Mouse (Mus musculus) Patski (cell line): ENCODE data around the gene Ola1. TPM values are rescaled to one million over a fixed set of nuclear protein-coding genes. Genes with fewer than 3 reads are reported as not detected.
A peak's percentile ranks its signal among the peaks of the same experiment; 100 is the strongest.

ENCODE experiments used
- ATAC-seq: fragments of 100-300 bp; one replicate; pipeline ENCODE4 v1.8.0; 2021
- CTCF ChIA-PET: fragments of 350-600 bp; sonication (Branson Sonifier 250); formaldehyde crosslinking; loops from one replicate; lab custom pipeline; 2022; ENCODE audit warnings: inconsistent platforms; lab: Charles Lee
- POLR2A ChIA-PET: fragments of 350-600 bp; sonication (Branson Sonifier 250); formaldehyde crosslinking; loops from one replicate; lab custom pipeline; 2022; ENCODE audit warnings: antibody characterized with exemption, inconsistent platforms; lab: Charles Lee
- DNase-seq: peaks from one replicate; pipeline ENCODE4 v3.0.0-alpha.2; 2011; ENCODE audit warnings: low read depth, low spot score
- H3K27me3 ChIP-seq: fragments of 371-371 bp; one replicate; pipeline ENCODE4 v1.5.1; 2021
- CTCF ChIP-seq: fragments of 100-300 bp; IDR thresholded peaks from one replicate; pipeline ENCODE4 v1.5.1; 2021
- in situ Hi-C: fragments of 300-500 bp; cut with MboI; formaldehyde crosslinking; loops from 3 replicates; pipeline ENCODE4 v1.11.1; 2018; ENCODE audit warnings: low pct_unique_long_range_greater_than_20kb, mixed read lengths
- polyA plus RNA-seq: library from polyadenylated mRNA; unstranded; gene quantifications from one replicate; pipeline ENCODE4 v1.2.3, GENCODE M21; 2021

Gene Ola1
- polyA plus RNA-seq, 1 experiment from 2014 or later: 106 TPM

- H3K27me3 ChIP-seq: no peaks in the 10 kb centered on the region
- in situ Hi-C loops: no loop called here
- ATAC-seq (no peak), DNase-seq (no peak)
- ChIA-PET CTCF (no interaction called here), POLR2A (no interaction called here)
- TF ChIP-seq CTCF: no peak
Measured at GRCm38 (mm10) chr2:73093032-73093431, 125.7 kb downstream of the Ola1 start.

DNA sequence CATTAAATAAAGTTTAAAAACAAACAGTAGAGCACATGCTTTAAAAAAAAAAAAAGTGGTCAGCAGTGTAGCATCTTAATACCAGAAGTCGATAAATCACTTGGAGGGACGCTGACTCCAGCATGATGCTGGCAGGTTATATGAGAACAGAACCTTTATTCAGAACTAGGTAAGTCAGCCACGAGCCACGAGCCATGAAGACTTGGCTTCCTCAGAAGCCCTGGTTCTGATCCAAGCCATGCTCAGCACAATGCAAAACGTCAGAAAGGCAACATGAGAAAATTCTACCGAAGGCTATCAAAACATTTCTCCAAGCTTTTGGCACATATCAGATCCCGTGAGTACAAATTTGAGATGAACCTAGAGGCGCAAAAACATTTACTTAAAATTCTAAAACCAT is 127.4 kb downstream of the Ola1 start:
- ATAC-seq (no peak), DNase-seq (no peak)
- POLR2A ChIA-PET: interaction anchor here (1.0 kb wide), 1 partner anchor 9 kb away, joined by 3 read pairs; no protein-coding TSS in a partner anchor
- in situ Hi-C loops: no loop called here
- H3K27me3 ChIP-seq: no peaks in the 10 kb centered on the region
- TF ChIP-seq CTCF: no peak
- CTCF ChIA-PET: no interaction called here

DNA sequence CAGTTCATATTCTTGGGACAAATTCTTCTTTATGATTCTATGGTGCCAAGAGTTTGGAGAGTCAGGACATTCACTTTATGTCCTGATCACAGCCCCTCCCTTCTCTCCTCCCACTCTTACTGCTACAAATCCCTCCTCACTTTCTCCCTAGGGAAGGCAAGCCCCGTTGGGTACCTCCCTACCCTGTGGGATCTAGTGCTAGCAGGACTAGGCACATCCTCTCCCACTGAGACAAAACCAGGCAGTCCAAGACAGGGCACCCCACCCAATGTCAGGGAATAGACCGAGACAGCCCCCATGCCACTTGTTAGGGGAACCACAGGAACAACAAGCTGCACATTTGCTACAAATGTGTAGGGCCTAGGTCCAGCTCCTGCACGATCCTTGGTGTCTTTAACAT is 131.1 kb downstream of the Ola1 start:
- CTCF ChIA-PET: no interaction called here
- no peak for TF ChIP-seq CTCF
- POLR2A ChIA-PET: no interaction called here
- ATAC-seq (no peak), DNase-seq (no peak)
- H3K27me3 ChIP-seq: no peaks in the 10 kb centered on the region
- in situ Hi-C loops: no loop called here

- H3K27me3 ChIP-seq: no peaks in the 10 kb centered on the region
- CTCF ChIA-PET: no interaction called here
- DNase-seq (peak; percentile 3), ATAC-seq (no peak)
- TF ChIP-seq CTCF: no peak
- POLR2A ChIA-PET: no interaction called here
- in situ Hi-C loops: no loop called here
Measured at GRCm38 (mm10) chr2:73085669-73086304, 132.9 kb downstream of the Ola1 start.

DNA sequence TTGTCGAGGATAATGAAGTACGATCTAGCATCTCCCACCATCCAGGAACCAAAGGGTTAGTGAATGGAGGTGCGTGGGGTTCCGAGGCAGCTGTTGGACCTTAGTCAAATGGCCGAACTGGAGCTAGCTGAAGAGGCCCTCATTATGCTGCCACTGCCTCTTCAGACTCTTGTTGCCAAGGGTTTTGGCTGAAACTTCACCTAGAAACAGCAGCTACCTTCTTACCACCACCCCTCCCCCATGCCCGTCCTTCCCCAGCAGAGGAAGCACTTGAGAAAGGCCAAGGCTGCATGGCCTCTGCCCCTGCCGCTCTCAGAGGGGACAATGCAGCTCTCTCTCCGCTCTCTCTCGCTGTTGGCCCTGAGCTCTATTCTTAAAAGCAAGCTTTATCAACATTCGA is 136.2 kb downstream of the Ola1 start:
- TF ChIP-seq CTCF: no peak
- DNase-seq: no peak
- no peak for ATAC-seq
- no peaks in the 10 kb centered on the region for H3K27me3 ChIP-seq
- CTCF ChIA-PET: no interaction called here
- in situ Hi-C loops: no loop called here
- POLR2A ChIA-PET: interaction anchor here (1.1 kb wide), 1 partner anchor 9 kb away, joined by 3 read pairs; no protein-coding TSS in a partner anchor

DNA sequence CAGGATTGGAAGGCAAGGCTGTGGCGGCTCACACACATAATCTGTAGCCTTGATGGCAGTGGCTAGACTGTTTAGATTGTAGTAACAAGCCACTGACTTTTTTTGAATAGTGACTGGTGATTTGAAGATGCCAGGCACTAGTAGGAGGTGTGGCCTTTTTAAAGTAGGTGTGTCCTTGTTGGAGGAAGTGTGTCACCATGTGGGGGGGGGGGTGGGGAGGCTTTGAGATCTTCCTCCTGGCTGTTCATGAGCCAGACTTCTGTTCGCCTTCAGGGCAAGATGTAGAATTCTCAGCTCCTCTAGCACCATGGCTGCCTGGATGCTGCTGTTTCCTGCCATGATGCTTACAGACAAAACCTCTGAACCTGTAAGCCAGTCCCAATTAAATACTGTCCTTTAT is 136.9 kb downstream of the Ola1 start:
- H3K27me3 ChIP-seq: no peaks in the 10 kb centered on the region
- ChIA-PET CTCF (no interaction called here), POLR2A (no interaction called here)
- no peak for TF ChIP-seq CTCF
- no peak for ATAC-seq
- DNase-seq: no peak
- in situ Hi-C loops: no loop called here

DNA sequence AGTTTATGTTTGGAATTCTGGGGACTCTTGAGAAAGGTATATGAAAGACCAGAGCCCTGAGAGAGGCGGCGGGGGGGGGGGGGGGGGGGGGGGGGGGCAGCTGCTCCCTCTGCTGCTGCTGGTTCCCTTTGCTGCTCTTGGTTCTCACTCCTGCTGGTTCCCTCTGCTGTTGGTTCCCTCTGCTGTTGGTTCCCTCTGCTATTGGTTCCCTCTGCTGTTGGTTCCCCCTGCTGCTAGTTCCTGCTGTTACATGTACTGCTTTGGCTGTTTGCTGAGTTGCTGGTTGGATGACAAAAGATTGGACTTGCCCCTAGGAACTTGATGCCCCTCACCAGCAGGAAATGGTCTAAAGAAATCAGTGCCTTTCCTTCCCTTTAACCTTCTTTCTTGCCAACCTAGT is 138.6 kb downstream of the Ola1 start:
- TF ChIP-seq CTCF: no peak
- CTCF ChIA-PET: no interaction called here
- DNase-seq: no peak
- H3K27me3 ChIP-seq: no peaks in the 10 kb centered on the region
- in situ Hi-C loops: no loop called here
- POLR2A ChIA-PET: no interaction called here
- no peak for ATAC-seq

DNA sequence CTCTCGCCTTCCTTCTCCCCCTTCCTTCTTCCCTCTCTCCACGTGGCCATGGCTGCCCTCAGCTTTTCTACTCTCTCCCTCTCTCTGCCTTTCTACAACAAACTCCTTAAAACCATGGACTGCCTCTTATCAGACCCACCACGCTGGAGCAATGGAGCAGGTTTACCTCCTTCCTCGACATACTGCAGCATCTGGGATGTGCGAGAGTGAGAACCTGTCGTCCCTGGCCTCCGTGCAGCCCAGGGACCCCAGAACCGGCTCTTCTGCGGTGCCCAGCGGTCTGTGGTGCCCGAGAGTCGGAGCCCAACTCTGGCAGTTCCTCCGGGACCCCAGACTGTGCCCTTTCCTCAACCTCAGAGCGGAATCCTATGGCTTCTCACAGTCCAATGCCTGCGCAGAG is 139.4 kb downstream of the Ola1 start:
- no peaks in the 10 kb centered on the region for H3K27me3 ChIP-seq
- TF ChIP-seq CTCF: no peak
- POLR2A ChIA-PET: no interaction called here
- no peak for DNase-seq
- no peak for ATAC-seq
- CTCF ChIA-PET: no interaction called here
- in situ Hi-C loops: no loop called here

DNA sequence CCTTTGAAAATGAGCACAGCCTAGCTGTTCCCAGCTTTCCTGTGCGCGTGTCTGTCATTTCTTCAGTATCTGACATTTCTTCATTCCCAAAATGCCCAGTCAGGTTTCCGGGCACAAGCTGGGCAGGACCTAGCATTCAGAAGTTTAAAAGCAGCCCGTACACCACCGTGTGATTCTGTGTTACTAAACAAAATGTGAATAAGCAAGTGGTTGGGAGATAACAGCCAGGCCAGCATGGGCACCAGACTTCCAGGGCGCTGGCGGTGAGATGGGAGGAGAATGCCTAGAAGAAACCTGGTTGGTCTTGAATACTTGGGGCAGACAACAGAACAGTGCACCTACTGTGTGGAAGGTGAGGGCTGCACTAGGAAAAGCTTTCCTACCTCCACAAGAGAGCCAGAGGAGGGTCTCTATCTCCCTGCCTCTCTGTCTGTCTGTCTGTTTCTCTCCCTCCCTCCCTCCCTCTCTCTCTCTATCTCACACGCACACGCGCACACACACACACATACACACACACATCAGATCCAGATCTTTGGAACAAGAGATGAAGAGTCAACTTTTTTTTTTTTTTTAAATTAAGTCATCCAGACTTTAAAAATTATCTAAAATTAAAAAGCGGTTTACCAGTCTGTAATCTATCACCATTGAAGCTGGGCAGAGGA is 144.8 kb downstream of the Ola1 start:
- DNase-seq (no peak), ATAC-seq (no peak)
- in situ Hi-C loops: no loop called here
- CTCF ChIA-PET: no interaction called here
- no peak for TF ChIP-seq CTCF
- no peaks in the 10 kb centered on the region for H3K27me3 ChIP-seq
- POLR2A ChIA-PET: interaction anchor here (0.7 kb wide), 1 partner anchor 73 kb away, joined by 4 read pairs; no protein-coding TSS in a partner anchor

GRCm38 (mm10) chr2:73071201-73071600 is 147.5 kb downstream of the Ola1 start:
- POLR2A ChIA-PET: no interaction called here
- no peak for TF ChIP-seq CTCF

DNA sequence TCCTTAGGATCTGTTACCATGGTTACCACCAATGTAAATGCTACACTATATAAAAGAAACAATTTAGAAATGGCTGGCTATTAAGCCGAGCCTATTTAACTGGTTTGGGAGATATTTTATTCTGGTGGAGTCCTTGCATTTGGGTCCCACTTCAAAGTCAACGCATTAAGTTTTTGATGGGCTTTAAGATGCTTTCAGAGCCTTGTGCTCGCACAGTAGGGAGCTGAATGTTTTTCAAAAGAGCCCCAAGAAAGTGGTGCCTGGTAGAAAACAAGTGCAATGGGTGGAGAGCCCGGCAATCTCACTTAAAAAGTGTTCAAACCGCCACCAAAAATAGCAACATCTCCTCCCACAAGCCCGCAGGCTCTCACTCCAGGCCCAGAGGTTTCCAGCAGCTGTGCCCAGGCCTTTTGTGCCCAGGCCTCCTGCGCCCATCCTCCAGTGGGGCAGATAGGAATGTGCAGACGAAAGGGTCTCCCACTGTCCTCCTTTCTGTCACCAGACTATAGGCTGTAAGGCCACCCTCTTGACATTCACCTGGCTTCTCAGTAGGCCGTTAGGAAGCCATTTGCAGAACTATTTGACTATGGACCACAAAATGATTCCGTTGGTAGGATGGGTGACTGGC is 148.2 kb downstream of the Ola1 start:
- POLR2A ChIA-PET: no interaction called here

More at GRCm38 (mm10) chr2:73071201-73071600, 147.5 kb downstream of the Ola1 start:
- ATAC-seq: no peak
- in situ Hi-C loops: no loop called here
- no peak for DNase-seq
- CTCF ChIA-PET: no interaction called here
- H3K27me3 ChIP-seq: no peaks in the 10 kb centered on the region

More for the DNA sequence above, 148.2 kb downstream of the Ola1 start:
- in situ Hi-C loops: no loop called here
- CTCF ChIA-PET: no interaction called here
- no peak for TF ChIP-seq CTCF
- ATAC-seq: no peak
- no peaks in the 10 kb centered on the region for H3K27me3 ChIP-seq
- DNase-seq: no peak
